Mouse (Mus musculus) forelimb bud, embryonic 11.5 days (tissue): ENCODE measurements around the gene Dek.

Experiments used
- DNase-seq: peaks from one replicate; pipeline ENCODE4 v3.0.0-alpha.2; 2012; ENCODE audit warnings: low read depth, low spot score

The Dek gene

DNA sequence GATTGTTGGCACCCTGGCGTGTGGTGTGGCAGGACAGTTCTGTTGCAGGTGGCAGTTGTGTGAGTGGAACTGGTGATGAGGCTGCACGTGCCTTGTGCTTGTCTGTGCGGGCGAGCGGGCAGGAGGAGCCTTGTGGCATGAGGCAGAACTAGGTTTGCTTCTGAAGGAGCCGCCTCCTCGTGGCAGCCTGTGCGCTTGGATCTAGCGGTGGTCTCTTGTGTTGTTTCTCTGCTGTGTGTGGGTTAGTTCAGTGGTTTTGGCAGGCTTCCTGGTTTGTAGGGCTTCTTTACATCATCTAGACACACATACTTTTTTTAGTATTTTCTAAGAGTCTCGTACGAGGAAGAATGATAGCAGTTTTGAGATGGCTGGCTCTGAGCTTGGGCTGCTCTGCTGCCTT is 49.9 kb downstream of the Dek start:
- no peak for DNase-seq

DNA sequence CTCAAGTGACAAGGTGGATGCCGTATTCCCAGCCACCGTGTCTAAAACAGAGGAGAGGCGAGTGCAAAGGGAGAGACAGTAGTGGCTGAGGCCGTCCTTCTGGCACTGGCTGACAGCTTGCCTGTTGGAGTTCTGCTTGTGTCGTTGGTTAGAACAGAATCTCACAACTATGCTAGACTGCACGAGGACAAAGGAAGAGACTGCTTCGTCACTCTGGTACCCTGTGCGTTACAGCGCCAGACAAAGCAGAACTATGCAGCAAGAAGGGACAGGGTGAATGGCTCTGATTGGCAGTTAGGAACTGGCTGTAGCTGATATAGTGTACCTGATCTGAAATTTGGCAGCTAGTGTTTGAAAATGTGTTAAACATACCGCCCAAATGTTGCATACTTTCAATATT is 52.0 kb downstream of the Dek start:
- no peak for DNase-seq

DNA sequence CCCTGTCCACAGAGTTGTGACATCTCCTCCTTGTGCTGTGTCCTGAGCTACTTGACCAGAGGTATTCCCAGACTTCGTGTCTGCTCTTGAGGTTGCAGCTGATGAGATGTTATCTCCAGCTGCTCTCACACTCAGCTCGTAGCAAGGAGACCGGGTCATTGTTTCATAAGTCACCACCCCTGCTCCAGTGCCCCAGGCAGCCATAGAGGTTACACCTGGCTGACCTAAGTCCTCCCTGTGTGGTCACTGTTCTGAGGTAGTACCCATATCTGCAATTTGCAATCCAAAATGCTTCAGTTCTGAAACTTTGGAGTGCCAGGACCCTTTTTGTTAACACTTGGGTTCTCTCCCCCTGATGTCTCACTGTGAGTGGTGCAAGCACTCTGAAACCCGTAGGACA is 56.0 kb downstream of the Dek start:
- DNase-seq = no peak

GRCm38 (mm10) chr13:47047996-47048395 is 58.0 kb downstream of the Dek start:
- no peak for DNase-seq

- no peak for DNase-seq
These were observed 61.4 kb downstream of the Dek start, which contains the start of gene Tpmt for GRCm38 (mm10) chr13:47044617-47044947. Gene Tpmt (minus strand): TSS chr13:47044737.

- no peak for DNase-seq
These were observed 62.0 kb downstream of the Dek start for GRCm38 (mm10) chr13:47043833-47044616.

DNA sequence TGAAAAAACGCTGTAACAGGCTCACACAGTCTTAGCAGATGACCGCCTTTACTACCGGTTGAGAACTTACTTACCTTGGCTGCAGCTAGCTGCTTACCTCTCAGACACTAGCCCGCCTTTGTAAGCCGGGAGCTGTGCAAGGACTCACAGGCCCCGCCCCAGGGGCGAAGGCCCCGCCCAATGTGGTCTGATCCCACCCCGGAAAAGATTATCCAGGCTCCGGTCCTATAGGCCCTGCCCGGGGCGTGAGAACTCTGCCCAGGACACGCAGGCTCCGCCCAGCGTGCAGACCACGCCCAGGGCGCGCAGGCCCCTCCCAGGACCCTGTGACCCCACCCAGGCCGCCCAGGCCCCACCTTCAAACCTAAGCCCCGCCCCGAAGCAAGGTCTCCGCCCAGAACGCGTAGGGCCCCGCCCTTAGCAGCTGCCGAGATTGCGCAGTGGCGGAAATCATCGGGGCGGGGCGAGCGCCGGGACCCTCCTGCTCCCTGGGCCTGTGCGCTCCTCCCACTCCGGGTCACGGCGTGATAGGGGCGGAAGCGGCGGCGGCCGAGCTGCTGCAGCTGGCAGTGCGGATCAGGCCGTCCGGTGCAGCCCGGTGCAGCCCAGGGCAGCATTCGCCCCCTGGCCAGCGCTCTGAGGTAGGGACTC is 62.8 kb downstream of the Dek start, which contains the start of gene Kdm1b:
Gene Kdm1b, plus strand, starts transcription at position 470 of the 651 bp plus-strand sequence.
- DNase-seq = peak; percentile 99

GRCm38 (mm10) chr13:47042024-47042633 is 63.9 kb downstream of the Dek start:
- DNase-seq = no peak

- DNase-seq = no peak
These were observed 65.9 kb downstream of the Dek start for GRCm38 (mm10) chr13:47040061-47040460.

DNA sequence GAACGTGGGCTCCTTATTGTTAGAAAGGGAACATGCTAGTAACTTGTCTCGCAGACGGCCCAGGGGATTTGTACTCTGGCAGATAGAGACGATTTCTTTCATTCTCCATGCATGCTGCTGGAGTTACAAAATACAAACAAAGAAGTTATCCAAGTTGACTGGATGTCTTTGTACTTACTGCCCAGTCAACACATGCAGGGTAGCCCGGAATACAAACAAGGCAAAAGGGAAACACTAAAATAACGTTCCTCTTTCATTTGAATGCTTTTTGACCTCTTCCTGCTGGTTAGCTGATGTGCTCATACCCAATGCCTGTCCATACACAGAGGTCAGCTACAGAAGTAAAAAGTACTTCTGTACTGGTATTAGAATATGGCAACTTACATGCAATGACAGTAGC is 68.1 kb downstream of the Dek start:
- DNase-seq = no peak
